Mouse (Mus musculus) intestine, embryonic 15.5 days (tissue): Measurements from ENCODE around the gene Cd2bp2. TPM values are rescaled to one million over a fixed set of nuclear protein-coding genes. Genes with fewer than 3 reads are reported as not detected.

Experiments used
- ATAC-seq: fragments of 200-750 bp; cut with Nextera tagmentation; 2 replicates; pipeline ENCODE4 v1.8.0; 2017; ENCODE audit warnings: moderate TSS enrichment, moderate library complexity
- H3K27ac ChIP-seq: fragments of 300-500 bp; sonication (generic); 2 replicates; pipeline ENCODE4 v1.5.1; 2015; ENCODE audit warnings: mild to moderate bottlenecking, inconsistent platforms
- H3K27me3 ChIP-seq: fragments of 300-500 bp; sonication (generic); replicated peaks from 2 replicates; pipeline ENCODE4 v1.6.1; 2015; ENCODE audit warnings: inconsistent platforms
- H3K36me3 ChIP-seq: fragments of 300-500 bp; sonication (generic); 2 replicates; pipeline ENCODE4 v1.6.1; 2015; ENCODE audit warnings: inconsistent platforms
- H3K4me1 ChIP-seq: fragments of 300-500 bp; sonication (generic); replicated peaks from 2 replicates; pipeline ENCODE4 v1.6.1; 2015; ENCODE audit warnings: inconsistent platforms
- H3K4me2 ChIP-seq: fragments of 300-500 bp; sonication (generic); replicated peaks from 2 replicates; pipeline ENCODE4 v1.6.1; 2015; ENCODE audit warnings: mild to moderate bottlenecking, inconsistent platforms
- H3K4me3 ChIP-seq: fragments of 300-500 bp; sonication (generic); replicated peaks from 2 replicates; pipeline ENCODE4 v1.5.1; 2015; ENCODE audit warnings: inconsistent platforms
- H3K9ac ChIP-seq: fragments of 300-500 bp; sonication (generic); 2 replicates; pipeline ENCODE4 v1.6.1; 2015; ENCODE audit warnings: inconsistent platforms
- H3K9me3 ChIP-seq: fragments of 300-500 bp; sonication (generic); 2 replicates; pipeline ENCODE4 v1.6.1; 2016; ENCODE audit warnings: inconsistent platforms
- WGBS: fragments of 180-500 bp; shearing (Covaris S2); methylation state at CpG from one replicate; pipeline ENCODE4 v1.1.7; 2015; 5-methylcytosine and 5-hydroxymethylcytosine counted together
- polyA plus RNA-seq: library from polyadenylated mRNA; unstranded; fragments of >200 nt; fragmentation: Nextera tagmentation; extraction: Ambion mirVana; gene quantifications from 2 replicates; pipeline ENCODE4 v1.2.1, GENCODE M21; 2015

The Cd2bp2 gene
- polyA plus RNA-seq, 1 experiment from 2014 or later = 43.4 TPM

DNA sequence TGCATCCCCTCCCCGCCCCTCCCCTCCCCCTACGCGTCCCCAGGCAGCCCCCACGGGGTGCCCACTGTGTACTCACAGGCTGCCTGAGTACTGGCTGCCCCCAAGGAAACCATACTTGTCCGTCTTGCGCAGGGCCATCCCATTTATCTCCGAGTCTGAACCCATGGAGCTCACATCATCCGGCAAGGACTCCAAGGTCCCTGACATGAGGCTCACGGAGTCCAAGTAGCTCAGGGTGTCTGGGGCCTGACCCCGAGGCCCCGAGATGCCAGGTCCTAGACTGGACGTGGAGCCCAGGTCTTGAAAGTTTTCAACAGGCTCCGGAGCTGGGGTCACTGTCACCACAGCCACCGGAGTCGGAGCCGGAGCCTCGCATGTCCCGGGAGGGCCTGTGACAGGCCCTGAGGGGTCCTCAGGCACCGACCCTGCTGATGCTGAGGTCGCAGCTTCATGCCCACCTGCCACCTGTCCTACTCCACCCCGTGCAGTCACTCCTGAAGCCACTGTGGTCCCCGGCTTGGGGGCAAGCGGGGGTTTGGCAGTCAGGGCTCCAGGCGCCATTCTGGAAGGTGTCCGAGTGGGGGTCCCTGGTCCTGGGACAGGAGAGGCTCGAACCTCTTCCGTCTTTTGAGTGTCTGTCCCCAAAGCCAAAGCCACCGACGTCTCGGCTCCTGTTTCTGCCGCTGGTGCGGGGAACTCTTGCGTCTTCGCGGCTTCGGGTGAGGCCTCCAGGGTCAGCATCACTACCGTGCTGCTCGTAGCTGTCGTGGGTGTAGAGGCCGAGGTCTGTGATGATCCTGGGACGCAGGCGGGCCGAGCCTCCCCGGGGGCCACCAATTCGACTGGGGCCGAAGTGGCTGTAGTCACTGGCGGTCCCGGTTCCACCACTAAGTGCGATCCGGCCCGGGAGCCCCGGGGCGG, 11.8 kb upstream of the Cd2bp2 start:
- Histone ChIP-seq H3K4me2 (peak overlapping the region; percentile 93), H3K9me3 (no peaks in the 10 kb centered on the region), H3K4me1 (peaks cover 22% of the 10 kb centered on the region), H3K36me3 (peaks cover 8% of the 10 kb centered on the region; the same call in 1 of the 2 replicates), H3K4me3 (peak overlapping the region; percentile 90), H3K27me3 (no peaks in the 10 kb centered on the region), H3K9ac (peak overlapping the region; percentile 95), H3K27ac (peak overlapping the region; percentile 87)
- ATAC-seq = peak; percentile 21
- under 1% methylated on average over 52 of the region's 53 CpGs for WGBS

DNA sequence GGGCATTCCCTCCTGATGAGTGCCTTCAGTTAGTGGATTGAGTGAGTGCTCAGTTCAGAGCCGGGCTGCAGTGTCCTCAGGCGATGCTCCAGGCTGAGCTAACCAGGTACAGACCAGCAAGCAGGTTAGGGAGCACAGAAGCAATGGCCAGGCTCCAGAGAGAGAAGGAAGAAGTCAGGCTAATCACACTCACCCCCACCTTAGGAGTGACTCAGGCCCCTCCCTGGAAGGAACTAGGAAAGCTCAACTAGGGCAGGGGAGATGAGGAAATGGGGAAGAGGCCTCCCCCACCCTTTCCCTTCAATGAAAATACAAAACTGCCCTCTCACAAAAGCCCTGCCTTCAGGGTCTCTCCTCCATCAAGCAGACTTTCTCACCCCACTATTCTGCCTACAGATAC, 10.8 kb upstream of the Cd2bp2 start:
- H3K4me2 ChIP-seq = peak overlapping the region; percentile 93
- WGBS = 57% methylated on average over 2 of the region's 2 CpGs
- no peaks in the 10 kb centered on the region for H3K27me3 ChIP-seq
- peak overlapping the region; percentile 95 for H3K9ac ChIP-seq
- peaks cover 10% of the 10 kb centered on the region; the same call in 1 of the 2 replicates for H3K36me3 ChIP-seq
- 0 out of 2 replicates have a peak overlapping the region, but pooled peaks have one; percentile 87 for H3K27ac ChIP-seq
- peak overlapping the region; percentile 90 for H3K4me3 ChIP-seq
- ATAC-seq = no peak
- H3K4me1 ChIP-seq = peaks cover 22% of the 10 kb centered on the region
- no peaks in the 10 kb centered on the region for H3K9me3 ChIP-seq

DNA sequence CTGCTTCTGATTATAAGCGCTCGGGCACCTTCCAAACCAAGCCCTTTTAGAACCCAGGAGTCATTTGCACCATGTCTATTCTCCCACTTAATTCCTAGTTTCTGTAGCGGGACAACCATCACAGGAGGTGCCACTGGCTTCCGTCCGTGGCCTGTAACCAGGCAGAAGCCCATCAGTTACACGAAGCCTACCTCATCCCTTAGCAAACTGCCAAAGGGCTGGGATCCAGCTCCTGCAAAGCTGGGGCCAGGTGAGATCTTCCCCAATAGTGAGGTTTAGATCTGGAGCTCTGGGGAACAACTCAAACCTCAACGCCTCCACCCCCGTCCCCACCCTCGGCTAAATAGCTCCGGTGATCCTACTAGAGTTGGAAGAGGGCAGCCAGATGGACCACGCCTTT, 634 bp upstream of the Cd2bp2 start:
- Histone ChIP-seq H3K27ac (peak overlapping the region; percentile 84), H3K36me3 (peaks cover 45% of the 10 kb centered on the region), H3K4me1 (peaks cover 20% of the 10 kb centered on the region), H3K9ac (peak overlapping the region; percentile 64), H3K4me2 (peak overlapping the region; percentile 86), H3K9me3 (no peaks in the 10 kb centered on the region), H3K27me3 (no peaks in the 10 kb centered on the region), H3K4me3 (peak overlapping the region; percentile 82)
- no peak for ATAC-seq
- WGBS = 56% methylated on average over 11 of the region's 11 CpGs

DNA sequence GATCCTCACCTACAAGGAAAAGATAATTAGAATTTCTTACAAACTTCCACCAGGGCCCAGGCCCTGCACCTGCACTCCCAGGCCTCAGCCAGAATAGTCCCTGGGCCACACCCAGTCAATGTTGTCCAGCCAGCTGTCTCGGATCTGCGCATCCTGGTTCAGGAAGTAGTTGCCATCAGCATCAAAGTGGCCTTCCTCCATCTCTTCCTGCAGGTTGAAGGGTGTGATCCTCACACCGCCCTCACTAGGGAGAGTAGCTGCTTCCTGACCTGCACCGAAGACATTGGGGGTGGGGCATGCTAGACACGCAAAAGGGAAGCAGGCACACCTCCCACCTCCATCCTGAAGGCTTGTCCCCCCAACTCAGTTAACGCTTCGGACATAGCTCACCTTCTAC, 1.2 kb downstream of the Cd2bp2 start:
- H3K27ac ChIP-seq = peak overlapping the region; percentile 93; the same call in 1 of the 2 replicates
- ATAC-seq = no peak
- 67% methylated on average over 7 of the region's 7 CpGs for WGBS
- H3K36me3 ChIP-seq = peaks cover 31% of the 10 kb centered on the region
- H3K9me3 ChIP-seq = no peaks in the 10 kb centered on the region
- H3K4me1 ChIP-seq = peaks cover 20% of the 10 kb centered on the region
- peak overlapping the region; percentile 73 for H3K9ac ChIP-seq
- no peaks in the 10 kb centered on the region for H3K27me3 ChIP-seq
- H3K4me2 ChIP-seq = peak overlapping the region; percentile 86
- peak overlapping the region; percentile 82 for H3K4me3 ChIP-seq

DNA sequence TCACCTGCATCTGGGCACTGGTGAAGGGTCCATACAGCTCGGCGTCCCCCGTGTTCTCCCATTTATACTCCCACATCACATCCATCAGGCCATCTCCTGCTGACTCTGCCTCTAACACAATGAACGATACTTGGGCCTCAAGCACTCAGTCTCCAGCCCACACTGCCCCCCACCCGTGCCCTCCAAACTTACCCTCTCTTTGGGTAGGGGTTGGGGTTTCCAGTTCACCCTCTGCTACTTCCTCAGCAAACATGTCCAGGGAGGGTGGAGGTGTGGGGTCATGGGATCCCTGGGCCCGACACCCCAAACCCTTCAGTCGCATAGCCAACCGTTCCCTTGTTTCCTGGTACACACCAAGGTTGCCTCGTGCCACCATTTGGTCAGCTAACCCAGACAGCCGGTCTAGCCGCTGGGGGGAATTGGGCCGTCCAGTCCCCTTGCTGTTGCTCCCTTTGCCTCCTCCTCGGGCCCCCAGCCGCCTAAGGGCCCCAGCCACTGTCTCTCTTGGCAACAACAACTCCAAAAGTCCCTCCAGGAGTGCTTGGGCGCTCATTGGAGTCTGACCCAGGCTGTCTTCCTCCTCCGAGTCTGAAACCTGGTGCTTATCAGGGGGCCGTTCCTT, 1.7 kb downstream of the Cd2bp2 start:
- no peak for ATAC-seq
- Histone ChIP-seq H3K9ac (no peak overlapping the region), H3K9me3 (no peaks in the 10 kb centered on the region), H3K4me3 (peak overlapping the region; percentile 82), H3K4me2 (peak overlapping the region; percentile 86), H3K27me3 (no peaks in the 10 kb centered on the region), H3K4me1 (peaks cover 20% of the 10 kb centered on the region), H3K36me3 (peaks cover 26% of the 10 kb centered on the region), H3K27ac (no peak overlapping the region)
- 91% methylated on average over 17 of the region's 17 CpGs for WGBS

DNA sequence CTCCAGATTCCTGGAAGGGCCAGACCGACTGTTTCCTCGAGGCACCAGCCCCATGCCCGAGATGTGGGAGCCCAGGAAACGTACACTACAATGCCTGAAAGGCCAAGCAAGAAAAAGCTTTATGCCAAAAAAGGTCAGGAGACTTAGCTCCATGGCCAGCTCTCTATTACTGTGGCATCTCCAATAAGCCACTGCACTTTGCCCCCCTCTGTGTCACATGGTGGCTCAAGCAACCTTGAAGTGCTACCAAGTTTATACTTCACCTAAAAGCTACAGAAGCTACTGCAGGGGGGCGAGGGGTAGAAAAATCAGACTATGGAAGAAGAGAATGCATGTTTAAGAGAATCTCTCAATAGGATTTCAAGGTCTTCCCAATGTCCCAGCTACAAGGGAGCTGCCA, 2.9 kb downstream of the Cd2bp2 start:
- no peak overlapping the region for H3K4me3 ChIP-seq
- H3K9me3 ChIP-seq = no peaks in the 10 kb centered on the region
- no peak for ATAC-seq
- WGBS = 91% methylated on average over 5 of the region's 5 CpGs
- H3K4me1 ChIP-seq = peaks cover 20% of the 10 kb centered on the region
- H3K36me3 ChIP-seq = peaks cover 15% of the 10 kb centered on the region; the same call in 1 of the 2 replicates
- no peak overlapping the region for H3K27ac ChIP-seq
- no peaks in the 10 kb centered on the region for H3K27me3 ChIP-seq
- H3K9ac ChIP-seq = no peak overlapping the region
- no peak overlapping the region for H3K4me2 ChIP-seq

DNA sequence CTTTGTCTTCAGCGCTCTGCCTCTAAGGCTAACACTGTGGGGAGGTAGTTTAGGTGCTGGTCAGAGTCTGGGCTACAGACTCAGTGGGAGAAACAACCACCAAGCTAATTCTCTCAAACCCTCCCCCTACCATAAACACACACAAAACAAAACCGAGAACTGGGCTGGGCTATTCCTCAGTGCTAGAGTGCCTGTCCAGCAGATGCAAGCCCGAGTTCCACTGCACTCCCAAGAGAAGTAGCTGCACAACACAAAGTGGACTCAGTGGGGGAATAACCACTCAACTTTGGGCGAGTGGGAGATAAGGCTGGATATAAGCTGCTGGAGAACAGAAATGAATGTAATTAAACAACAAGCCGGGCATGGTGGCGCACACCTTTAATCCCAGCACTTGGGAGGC, 5.2 kb downstream of the Cd2bp2 start:
- ATAC-seq = no peak
- Histone ChIP-seq H3K9me3 (no peaks in the 10 kb centered on the region), H3K36me3 (peaks cover 12% of the 10 kb centered on the region; the same call in 1 of the 2 replicates), H3K4me2 (no peak overlapping the region), H3K9ac (no peak overlapping the region), H3K27ac (no peak overlapping the region), H3K4me3 (no peak overlapping the region), H3K4me1 (peaks cover 11% of the 10 kb centered on the region), H3K27me3 (no peaks in the 10 kb centered on the region)
- 80% methylated on average over 6 of the region's 6 CpGs for WGBS

DNA sequence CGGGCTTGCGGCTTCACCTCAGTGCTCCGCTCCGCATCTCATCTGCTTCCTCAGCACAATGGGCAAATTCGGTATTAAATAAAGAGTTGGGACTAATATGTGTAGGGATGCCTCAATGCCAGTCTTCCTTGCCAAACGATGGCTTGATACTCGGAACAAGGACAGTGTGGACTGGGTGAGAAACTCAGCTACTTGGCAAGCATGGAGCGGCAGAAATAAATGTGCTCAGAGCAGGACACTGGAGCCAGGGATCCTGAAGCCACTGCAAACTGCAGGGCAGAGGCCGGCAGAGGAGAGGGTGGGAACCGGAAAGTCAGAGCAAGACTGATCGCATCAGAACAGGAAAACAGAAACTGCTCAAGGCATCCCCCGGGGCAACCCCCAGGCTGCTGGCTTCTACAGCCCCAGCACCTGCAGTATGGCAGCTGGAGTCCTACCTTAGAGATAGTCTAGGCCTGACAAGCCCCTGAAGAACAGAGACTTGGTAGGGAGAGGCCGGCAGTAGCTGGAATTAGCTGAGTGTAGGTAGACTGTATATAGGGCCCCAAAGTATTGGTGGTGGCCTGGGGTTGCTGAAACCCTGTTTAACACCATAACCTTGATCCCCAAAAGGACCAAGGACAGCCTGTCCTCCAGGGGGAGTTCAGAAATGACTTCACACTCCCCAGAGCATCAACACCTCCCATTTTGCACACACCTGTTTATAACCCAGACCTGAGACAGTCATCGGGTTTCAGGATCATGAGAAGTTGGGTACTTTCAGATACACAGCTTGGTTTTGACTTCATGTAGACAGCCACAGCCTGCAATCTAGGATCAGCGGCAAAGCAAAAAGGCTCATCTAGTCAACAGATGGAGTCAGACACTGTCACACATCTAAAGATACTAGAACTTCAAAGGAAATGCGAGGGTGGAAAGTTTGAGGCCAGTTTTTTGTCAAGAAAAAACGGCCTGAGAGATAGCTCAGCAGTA, 7.3 kb downstream of the Cd2bp2 start:
- no peaks in the 10 kb centered on the region for H3K9me3 ChIP-seq
- H3K27ac ChIP-seq = no peak overlapping the region
- H3K4me1 ChIP-seq = no peaks in the 10 kb centered on the region
- WGBS = 84% methylated on average over 17 of the region's 17 CpGs
- H3K4me3 ChIP-seq = no peak overlapping the region
- no peak overlapping the region for H3K4me2 ChIP-seq
- ATAC-seq = no peak
- H3K9ac ChIP-seq = no peak overlapping the region
- H3K36me3 ChIP-seq = peaks cover 12% of the 10 kb centered on the region; the same call in 1 of the 2 replicates
- H3K27me3 ChIP-seq = no peaks in the 10 kb centered on the region

DNA sequence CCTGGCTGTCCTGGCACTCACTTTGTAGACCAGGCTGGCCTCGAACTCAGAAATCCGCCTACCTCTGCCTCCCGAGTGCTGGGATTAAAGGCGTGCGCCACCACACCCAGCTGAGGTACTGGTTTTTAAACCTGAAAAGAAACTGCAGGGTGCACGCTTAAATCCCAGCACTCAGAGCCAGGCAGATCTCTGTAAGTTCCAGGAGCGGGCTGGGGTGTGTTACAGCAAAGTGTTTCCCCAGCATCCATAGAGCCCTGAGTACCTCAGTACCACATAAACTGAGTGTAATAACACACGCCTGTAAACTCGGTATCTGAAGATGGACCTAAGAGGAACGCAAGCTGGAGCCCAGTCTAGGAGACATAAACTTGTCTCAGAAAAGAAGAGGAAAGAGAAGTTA, 8.5 kb downstream of the Cd2bp2 start:
- Histone ChIP-seq H3K4me1 (no peaks in the 10 kb centered on the region), H3K27ac (no peak overlapping the region), H3K36me3 (0 out of 2 replicates have a peak, but pooled peaks cover 5% of the 10 kb centered on the region), H3K9ac (no peak overlapping the region), H3K9me3 (no peaks in the 10 kb centered on the region), H3K4me2 (no peak overlapping the region), H3K27me3 (no peaks in the 10 kb centered on the region), H3K4me3 (no peak overlapping the region)
- 72% methylated on average over 10 of the region's 10 CpGs for WGBS
- no peak for ATAC-seq

DNA sequence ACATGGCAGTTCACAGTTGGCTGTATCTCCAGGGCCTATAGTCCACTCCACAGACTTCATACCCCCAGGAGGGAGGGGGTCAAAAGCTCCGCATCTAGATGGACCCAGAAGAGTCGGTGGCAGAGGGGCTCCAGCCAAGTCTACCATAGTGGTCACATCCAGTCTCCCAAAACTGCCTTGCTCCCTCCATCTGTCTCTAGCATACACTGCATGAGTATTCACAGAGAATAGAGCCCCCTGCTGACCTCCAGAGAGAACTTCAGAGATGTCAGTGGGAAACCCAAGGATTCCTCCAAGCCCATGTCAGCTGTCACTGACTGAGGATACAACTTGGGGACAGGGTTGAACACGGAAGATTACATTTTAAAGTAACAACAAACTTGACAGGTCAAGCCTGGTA, 10.2 kb downstream of the Cd2bp2 start:
- ATAC-seq = no peak
- no peaks in the 10 kb centered on the region for H3K27me3 ChIP-seq
- H3K9ac ChIP-seq = no peak overlapping the region
- H3K4me3 ChIP-seq = no peak overlapping the region
- H3K27ac ChIP-seq = no peak overlapping the region
- no peak overlapping the region for H3K4me2 ChIP-seq
- no peaks in the 10 kb centered on the region for H3K9me3 ChIP-seq
- no peaks in the 10 kb centered on the region for H3K4me1 ChIP-seq
- H3K36me3 ChIP-seq = 0 out of 2 replicates have a peak, but pooled peaks cover under 1% of the 10 kb centered on the region
- WGBS = 65% methylated on average over 3 of the region's 3 CpGs

DNA sequence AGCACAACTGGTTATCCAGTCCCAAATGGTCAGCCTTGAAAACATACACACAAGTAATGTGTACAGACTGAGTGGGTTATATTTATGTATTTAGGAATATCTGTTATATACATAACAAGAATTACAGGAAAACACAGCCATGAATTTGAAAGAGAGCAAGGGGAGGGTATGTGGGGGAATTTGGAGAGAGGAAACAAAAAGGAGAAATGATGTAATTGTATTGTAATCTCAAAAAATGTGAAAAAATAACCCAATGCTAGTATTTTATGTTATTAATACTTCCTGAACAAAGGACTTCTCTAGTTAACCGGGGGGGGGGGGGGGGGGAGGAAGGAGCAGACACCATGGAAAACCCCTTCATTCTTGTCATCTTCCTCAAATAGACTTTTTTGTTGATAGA, 11.1 kb downstream of the Cd2bp2 start:
- ATAC-seq = no peak
- H3K4me3 ChIP-seq = no peak overlapping the region
- no peak overlapping the region for H3K27ac ChIP-seq
- no peaks in the 10 kb centered on the region for H3K9me3 ChIP-seq
- H3K4me2 ChIP-seq = no peak overlapping the region
- 57% methylated on average over 1 of the region's 1 CpGs for WGBS
- H3K27me3 ChIP-seq = no peaks in the 10 kb centered on the region
- H3K4me1 ChIP-seq = no peaks in the 10 kb centered on the region
- H3K9ac ChIP-seq = no peak overlapping the region
- no peaks in the 10 kb centered on the region for H3K36me3 ChIP-seq
